Mouse (Mus musculus): ENCODE results near the gene Cct4.

DNA sequence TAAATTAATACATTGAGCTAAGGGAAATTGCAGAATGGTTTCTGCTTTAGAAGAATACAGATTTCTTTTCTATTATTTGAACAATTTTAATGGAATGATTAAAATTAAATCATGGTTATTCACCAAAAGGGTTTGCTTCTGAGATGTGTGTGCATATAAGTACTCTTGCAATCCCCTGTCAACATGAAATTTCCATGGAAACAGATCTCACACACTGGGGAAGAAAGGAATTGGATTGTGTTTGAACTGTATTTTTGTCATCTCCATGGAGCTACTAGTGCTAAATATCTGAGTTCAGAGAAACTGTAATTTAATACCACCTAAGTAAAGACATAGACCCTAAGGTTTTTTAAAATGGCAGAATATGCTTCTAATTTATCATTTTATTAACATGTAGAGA is 59.3 kb downstream of the Cct4 start:
- no peak for TF ChIP-seq POLR2A (IDR thresholded peaks at IDR 0.05; ENCODE audit: low read depth, low read length)
- TF ChIP-seq CTCF (conservative IDR thresholded peaks at IDR 0.05; ENCODE audit: insufficient read depth, insufficient read length, low read depth, low read length), result no peak

Measured in kidney, adult 2 months (tissue).